Mouse (Mus musculus): ENCODE data around the gene Mdga2.

GRCm38 (mm10) chr12:67220641-67221231, 1.6 kb downstream of the Mdga2 start:
- TF ChIP-seq POLR2A (IDR thresholded peaks at IDR 0.05; ENCODE audit: low read depth, low read length) = no peak
- TF ChIP-seq CTCF (IDR thresholded peaks at IDR 0.05; ENCODE audit: extremely low read depth, insufficient read length, insufficient replicate concordance, low read depth, low read length) = no peak

Measured in small intestine, adult 2 months (tissue).